Mouse (Mus musculus) liver, embryonic 14.5 days (tissue): ENCODE measurements around the gene Evpl. TPM values are rescaled to one million over a fixed set of nuclear protein-coding genes. Genes with fewer than 3 reads are reported as not detected.

ENCODE experiments used
- ATAC-seq: fragments of 200-750 bp; cut with Nextera tagmentation; 2 replicates; pipeline ENCODE4 v1.8.0; 2017; ENCODE audit warnings: moderate number of reproducible peaks, mild to moderate bottlenecking, moderate library complexity; ENCODE audit not compliant: insufficient read depth
- DNase-seq, 3 experiments: peaks; one replicate each; pipeline ENCODE4 v3.0.0-alpha.2; 2012 to 2013; ENCODE audit warnings: low read depth in 3 of 3, low spot score in 3 of 3
- H3K27ac ChIP-seq: fragments of 300-500 bp; sonication (generic); 2 replicates; pipeline ENCODE4 v1.5.1; 2014; ENCODE audit warnings: moderate library complexity, mild to moderate bottlenecking, control low read depth, inconsistent platforms
- H3K27me3 ChIP-seq: fragments of 300-500 bp; sonication (generic); 2 replicates; pipeline ENCODE4 v1.6.1; 2014; ENCODE audit warnings: mild to moderate bottlenecking, low read length, moderate library complexity; ENCODE audit not compliant: control insufficient read depth, insufficient read depth
- H3K36me3 ChIP-seq: fragments of 300-500 bp; sonication (generic); replicated peaks from 2 replicates; pipeline ENCODE4 v1.6.1; 2014; ENCODE audit warnings: low read depth; ENCODE audit not compliant: control insufficient read depth, insufficient read depth
- H3K4me1 ChIP-seq, 2 experiments: fragments of 200-500 bp in 1 of 2; fragments of 300-500 bp in 1 of 2; sonication (generic) in 1 of 2; replicated peaks; 2 replicates each; pipeline ENCODE4 v1.6.1; 2012 to 2014; ENCODE audit warnings: antibody characterized with exemption in 1 of 2, inconsistent platforms in 1 of 2, low read length in 1 of 2; ENCODE audit not compliant: control insufficient read depth in 2 of 2, insufficient read depth in 2 of 2
- H3K4me2 ChIP-seq: fragments of 300-500 bp; sonication (generic); 2 replicates; pipeline ENCODE4 v1.6.1; 2014; ENCODE audit warnings: low read depth, mild to moderate bottlenecking, control low read depth, moderate library complexity
- H3K4me3 ChIP-seq, 2 experiments: fragments of 200-500 bp in 1 of 2; fragments of 300-500 bp in 1 of 2; sonication (generic) in 1 of 2; 2 replicates each; pipeline ENCODE4 v1.5.1; 2012 to 2014; ENCODE audit warnings: low read depth in 2 of 2, low read length in 2 of 2, mild to moderate bottlenecking in 2 of 2, control low read depth in 1 of 2, inconsistent platforms in 1 of 2, moderate library complexity in 1 of 2; ENCODE audit not compliant: insufficient read depth in 1 of 2
- H3K9ac ChIP-seq: fragments of 300-500 bp; sonication (generic); replicated peaks from 2 replicates; pipeline ENCODE4 v1.6.1; 2014; ENCODE audit warnings: mild to moderate bottlenecking, control low read depth, moderate library complexity
- H3K9me3 ChIP-seq: fragments of 300-500 bp; sonication (generic); 2 replicates; pipeline ENCODE4 v1.6.1; 2016; ENCODE audit warnings: low read length, mixed read lengths; ENCODE audit not compliant: control insufficient read depth
- CTCF ChIP-seq: IDR thresholded peaks from 2 replicates; pipeline ENCODE4 v1.5.1; 2016; ENCODE audit warnings: antibody characterized with exemption, low read depth, control low read depth
- EP300 ChIP-seq: IDR thresholded peaks from 2 replicates; pipeline ENCODE4 v1.6.1; 2016; ENCODE audit warnings: antibody characterized with exemption, low read depth
- WGBS: fragments of 180-500 bp; shearing (Covaris S2); extraction: QIAGEN DNeasy Blood & Tissue Kit; methylation state at CpG from one replicate; pipeline ENCODE4 v1.1.7; 2014; ENCODE audit not compliant: insufficient replicate concordance; 5-methylcytosine and 5-hydroxymethylcytosine counted together
- polyA plus RNA-seq, 2 experiments: library from polyadenylated mRNA; depleted of rRNA in 1 of 2; stranded (reverse) in 1 of 2; unstranded in 1 of 2; fragments of >200 nt; fragmentation: Nextera tagmentation in 1 of 2; extraction: Ambion mirVana in 1 of 2; gene quantifications; 2 replicates each; pipeline versions ENCODE4 v1.2.1 to v1.2.3; 2012 to 2014

The Evpl gene
- polyA plus RNA-seq, 2 experiments, result 0.04 to 0.09 TPM

DNA sequence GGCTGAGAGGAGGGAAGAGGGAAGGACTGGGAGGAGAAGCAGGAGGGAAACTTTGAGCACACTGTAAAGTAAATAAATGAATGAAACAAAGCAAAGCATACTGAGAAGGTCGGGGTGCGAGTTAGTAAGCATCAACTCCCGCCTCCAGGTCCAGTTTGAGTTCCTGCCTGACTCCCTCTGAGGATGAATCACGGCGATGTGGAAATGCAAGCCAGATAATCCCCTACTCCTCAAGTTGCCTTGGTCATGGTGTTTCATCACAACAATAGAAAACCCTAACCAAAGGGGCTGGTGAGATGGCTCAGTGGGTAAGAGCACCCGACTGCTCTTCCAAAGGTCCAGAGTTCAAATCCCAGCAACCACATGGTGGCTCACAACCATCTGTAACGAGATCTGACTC lies 61.9 kb downstream of the Evpl start:
- Histone ChIP-seq H3K9me3 (no peaks in the 10 kb centered on the region), H3K27me3 (no peaks in the 10 kb centered on the region), H3K4me2 (no peak overlapping the region), H3K9ac (no peak overlapping the region), H3K4me3 (no peak overlapping the region), H3K36me3 (peaks cover 13% of the 10 kb centered on the region), H3K27ac (no peak overlapping the region), H3K4me1 (no peaks in the 10 kb centered on the region)
- WGBS, result 83% methylated on average over 7 of the region's 7 CpGs
- TF ChIP-seq CTCF, result no peak
- DNase-seq (no peak), ATAC-seq (no peak)

DNA sequence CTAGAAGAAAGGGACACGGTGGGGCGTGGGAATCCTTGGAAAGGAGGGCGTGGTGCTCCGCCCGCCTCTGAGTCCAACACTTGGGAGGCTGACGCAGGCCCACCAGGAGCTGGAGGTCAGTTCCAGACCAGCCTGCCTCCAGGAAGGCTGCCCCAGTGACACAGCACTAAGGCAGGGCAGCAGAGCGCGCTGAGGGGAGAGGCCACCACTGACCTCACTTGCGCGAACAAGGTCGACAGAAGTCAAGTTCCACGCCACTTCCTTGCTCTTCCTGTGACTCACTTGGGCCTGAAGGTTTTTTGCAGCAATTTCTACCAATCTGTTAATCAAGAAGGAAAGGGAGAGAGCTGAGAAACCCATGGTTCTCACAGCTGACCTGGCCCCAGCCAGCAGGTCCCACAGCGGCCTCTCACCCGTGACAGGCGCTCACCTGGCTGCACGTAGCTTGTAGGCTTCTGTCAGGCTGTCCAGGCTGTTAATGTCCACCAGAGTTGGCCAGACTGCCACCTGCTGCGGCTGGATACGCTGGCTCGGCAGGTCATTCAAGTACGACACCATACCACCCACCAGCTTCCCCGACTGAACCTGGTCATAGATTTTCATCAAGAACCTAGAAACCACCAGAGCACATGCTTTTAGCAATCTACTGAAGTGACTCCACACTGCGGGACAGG lies 63.0 kb downstream of the Evpl start:
- Histone ChIP-seq H3K4me1 (no peaks in the 10 kb centered on the region), H3K4me2 (no peak overlapping the region), H3K4me3 (no peak overlapping the region), H3K9me3 (no peaks in the 10 kb centered on the region), H3K36me3 (peaks cover 13% of the 10 kb centered on the region), H3K9ac (no peak overlapping the region), H3K27ac (no peak overlapping the region), H3K27me3 (no peaks in the 10 kb centered on the region)
- 81% methylated on average over 22 of the region's 22 CpGs for WGBS
- no peak for ATAC-seq
- TF ChIP-seq CTCF (no peak), EP300 (no peak)
- no peak for DNase-seq

DNA sequence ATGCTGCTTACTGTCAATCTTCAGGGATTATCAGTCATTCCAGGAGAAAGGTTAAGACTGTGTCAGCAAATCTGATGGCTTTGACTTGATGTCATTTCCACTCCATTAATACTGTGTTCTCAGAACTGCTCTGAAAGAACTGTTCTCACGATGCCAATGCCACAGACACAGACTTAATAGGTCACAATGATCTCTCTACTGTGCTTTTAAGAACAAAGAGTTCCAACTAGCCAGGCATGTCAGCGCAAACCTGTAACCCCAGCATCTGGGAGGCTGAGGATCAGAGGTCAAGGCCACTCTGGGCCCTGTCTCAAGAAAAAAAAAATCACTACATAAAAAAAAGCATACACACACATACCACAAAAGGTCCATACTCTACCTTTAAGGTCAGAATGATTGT lies 65.9 kb downstream of the Evpl start:
- Histone ChIP-seq H3K9ac (no peak overlapping the region), H3K4me1 (peaks cover 2 to 6% of the 10 kb centered on the region in 2 experiments; a peak in 3 of 4 replicates), H3K9me3 (no peaks in the 10 kb centered on the region), H3K4me2 (no peak overlapping the region), H3K4me3 (no peak overlapping the region), H3K27ac (no peak overlapping the region), H3K36me3 (peaks cover 11% of the 10 kb centered on the region), H3K27me3 (no peaks in the 10 kb centered on the region)
- no peak for TF ChIP-seq EP300
- TF ChIP-seq CTCF, result no peak
- ATAC-seq (no peak), DNase-seq (no peak)
- 81% methylated on average over 2 of the region's 2 CpGs for WGBS

Other genes starting within 250 kb of the Evpl start
- 55.9 and 59.1 TPM in 2 replicates for gene Galk1, start 225.4 kb downstream of the Evpl start, polyA plus RNA-seq (2012; rRNA removed)
- 102 and 113 TPM in 2 replicates for gene Galk1, start 225.4 kb downstream of the Evpl start, polyA plus RNA-seq (2014; fragmentation: Nextera tagmentation; extraction: Ambion mirVana)
- 173 and 248 TPM in 2 replicates for gene H3f3b, start 210.1 kb downstream of the Evpl start, polyA plus RNA-seq (2012; rRNA removed)
- 651 and 676 TPM in 2 replicates for gene H3f3b, start 210.1 kb downstream of the Evpl start, polyA plus RNA-seq (2014; fragmentation: Nextera tagmentation; extraction: Ambion mirVana)
- gene Unk, start 207.8 kb downstream of the Evpl start, polyA plus RNA-seq (2012; rRNA removed), result 10.4 and 12.1 TPM in 2 replicates
- 6.4 and 7.9 TPM in 2 replicates for gene Unk, start 207.8 kb downstream of the Evpl start, polyA plus RNA-seq (2014; fragmentation: Nextera tagmentation; extraction: Ambion mirVana)
- 18.7 and 19.6 TPM in 2 replicates for gene Unc13d, start 160.1 kb downstream of the Evpl start, polyA plus RNA-seq (2012; rRNA removed)
- gene Unc13d, start 160.1 kb downstream of the Evpl start, polyA plus RNA-seq (2014; fragmentation: Nextera tagmentation; extraction: Ambion mirVana), result 14.9 and 16.8 TPM in 2 replicates
- gene Wbp2, start 151.1 kb downstream of the Evpl start, polyA plus RNA-seq (2012; rRNA removed), result 46.2 and 57.4 TPM in 2 replicates
- 74.5 and 87.6 TPM in 2 replicates for gene Wbp2, start 151.1 kb downstream of the Evpl start, polyA plus RNA-seq (2014; fragmentation: Nextera tagmentation; extraction: Ambion mirVana)
- 1.8 and 2.0 TPM in 2 replicates for gene Trim47, start 110.9 kb downstream of the Evpl start, polyA plus RNA-seq (2012; rRNA removed)
- 2.2 and 3.2 TPM in 2 replicates for gene Trim47, start 110.9 kb downstream of the Evpl start, polyA plus RNA-seq (2014; fragmentation: Nextera tagmentation; extraction: Ambion mirVana)
- 1.4 and 1.5 TPM in 2 replicates for gene Trim65, start 106.9 kb downstream of the Evpl start, polyA plus RNA-seq (2012; rRNA removed)
- 0.83 and 0.97 TPM in 2 replicates for gene Trim65, start 106.9 kb downstream of the Evpl start, polyA plus RNA-seq (2014; fragmentation: Nextera tagmentation; extraction: Ambion mirVana)
- 17.5 and 24.8 TPM in 2 replicates for gene Mrpl38, start 99.2 kb downstream of the Evpl start, polyA plus RNA-seq (2012; rRNA removed)
- gene Mrpl38, start 99.2 kb downstream of the Evpl start, polyA plus RNA-seq (2014; fragmentation: Nextera tagmentation; extraction: Ambion mirVana), result 39.5 and 49.2 TPM in 2 replicates
- gene Fbf1, start 69.9 kb downstream of the Evpl start, polyA plus RNA-seq (2012; rRNA removed), result 5.8 and 8.7 TPM in 2 replicates
- 3.1 and 3.5 TPM in 2 replicates for gene Fbf1, start 69.9 kb downstream of the Evpl start, polyA plus RNA-seq (2014; fragmentation: Nextera tagmentation; extraction: Ambion mirVana)
- 17.7 and 19.6 TPM in 2 replicates for gene Ten1, start 39.2 kb downstream of the Evpl start, polyA plus RNA-seq (2012; rRNA removed)
- gene Ten1, start 39.2 kb downstream of the Evpl start, polyA plus RNA-seq (2014; fragmentation: Nextera tagmentation; extraction: Ambion mirVana), result 27.3 and 29.3 TPM in 2 replicates
- gene Acox1, start 39.0 kb downstream of the Evpl start, polyA plus RNA-seq (2012; rRNA removed), result 12.3 and 14.8 TPM in 2 replicates
- gene Acox1, start 39.0 kb downstream of the Evpl start, polyA plus RNA-seq (2014; fragmentation: Nextera tagmentation; extraction: Ambion mirVana), result 16.6 and 18.6 TPM in 2 replicates
- 31.9 and 37.6 TPM in 2 replicates for gene Srp68, start 36.1 kb upstream of the Evpl start, polyA plus RNA-seq (2012; rRNA removed)
- gene Srp68, start 36.1 kb upstream of the Evpl start, polyA plus RNA-seq (2014; fragmentation: Nextera tagmentation; extraction: Ambion mirVana), result 28.8 and 33.8 TPM in 2 replicates
- 0.02 TPM in 1 of 2 replicates, not detected in the other for gene Galr2, start 42.9 kb upstream of the Evpl start, polyA plus RNA-seq (2012; rRNA removed)
- gene Galr2, start 42.9 kb upstream of the Evpl start, polyA plus RNA-seq (2014; fragmentation: Nextera tagmentation; extraction: Ambion mirVana), result not detected in 2 replicates
- 7.1 and 8.8 TPM in 2 replicates for gene Exoc7, start 69.2 kb upstream of the Evpl start, polyA plus RNA-seq (2012; rRNA removed)
- 14.9 and 16.7 TPM in 2 replicates for gene Exoc7, start 69.2 kb upstream of the Evpl start, polyA plus RNA-seq (2014; fragmentation: Nextera tagmentation; extraction: Ambion mirVana)
- gene Foxj1, start 97.3 kb upstream of the Evpl start, polyA plus RNA-seq (2012; rRNA removed), result 1.2 and 1.4 TPM in 2 replicates
- 0.76 and 0.80 TPM in 2 replicates for gene Foxj1, start 97.3 kb upstream of the Evpl start, polyA plus RNA-seq (2014; fragmentation: Nextera tagmentation; extraction: Ambion mirVana)
- gene Rnf157, start 175.0 kb upstream of the Evpl start, polyA plus RNA-seq (2012; rRNA removed), result 0.57 and 0.75 TPM in 2 replicates
- gene Rnf157, start 175.0 kb upstream of the Evpl start, polyA plus RNA-seq (2014; fragmentation: Nextera tagmentation; extraction: Ambion mirVana), result 0.66 and 1.2 TPM in 2 replicates
- gene Ubald2, start 196.0 kb upstream of the Evpl start, polyA plus RNA-seq (2012; rRNA removed), result 58.9 and 70.9 TPM in 2 replicates
- 50.3 and 55.4 TPM in 2 replicates for gene Ubald2, start 196.0 kb upstream of the Evpl start, polyA plus RNA-seq (2014; fragmentation: Nextera tagmentation; extraction: Ambion mirVana)
- gene Qrich2, start 228.2 kb upstream of the Evpl start, polyA plus RNA-seq (2012; rRNA removed), result 0.01 and 0.02 TPM in 2 replicates
- 0.08 TPM in 1 of 2 replicates, not detected in the other for gene Qrich2, start 228.2 kb upstream of the Evpl start, polyA plus RNA-seq (2014; fragmentation: Nextera tagmentation; extraction: Ambion mirVana)